Mouse (Mus musculus) liver, adult 2 months (tissue): ENCODE results near the gene Mapkbp1.

Experiments
- CTCF ChIP-seq: fragments of 200-500 bp; IDR thresholded peaks from 2 replicates; pipeline ENCODE4 v1.5.1; 2011; ENCODE audit warnings: low read depth, low read length, control low read depth
- POLR2A ChIP-seq: fragments of 200-500 bp; IDR thresholded peaks from 2 replicates; pipeline ENCODE4 v1.6.1; 2011; ENCODE audit warnings: low read length, control low read depth; ENCODE audit not compliant: insufficient read depth; ENCODE audit errors: extremely low read depth

GRCm38 (mm10) chr2:120015882-120016281 lies 43.4 kb downstream of the Mapkbp1 start:
- TF ChIP-seq CTCF (no peak), POLR2A (no peak)
